Mouse (Mus musculus) embryonic facial prominence, embryonic 12.5 days (tissue): ENCODE results near the gene Slc46a2. TPM values are rescaled to one million over a fixed set of nuclear protein-coding genes. Genes with fewer than 3 reads are reported as not detected.

ENCODE experiments used
- ATAC-seq: fragments of 200-750 bp; cut with Nextera tagmentation; 2 replicates; pipeline ENCODE4 v1.8.0; 2017; ENCODE audit not compliant: insufficient number of reproducible peaks, insufficient read depth, low FRiP score, low TSS enrichment
- H3K27ac ChIP-seq: fragments of 300-500 bp; sonication (generic); 2 replicates; pipeline ENCODE4 v1.5.1; 2016; ENCODE audit warnings: mild to moderate bottlenecking
- H3K27me3 ChIP-seq: fragments of 300-500 bp; sonication (generic); 2 replicates; pipeline ENCODE4 v1.6.1; 2016; ENCODE audit warnings: mild to moderate bottlenecking, moderate library complexity
- H3K36me3 ChIP-seq: fragments of 300-500 bp; sonication (generic); 2 replicates; pipeline ENCODE4 v1.6.1; 2016; ENCODE audit warnings: mild to moderate bottlenecking
- H3K4me1 ChIP-seq: fragments of 300-500 bp; sonication (generic); 2 replicates; pipeline ENCODE4 v1.6.1; 2016
- H3K4me2 ChIP-seq: fragments of 300-500 bp; sonication (generic); replicated peaks from 2 replicates; pipeline ENCODE4 v1.6.1; 2016; ENCODE audit warnings: mild to moderate bottlenecking, moderate library complexity
- H3K4me3 ChIP-seq: fragments of 300-500 bp; sonication (generic); 2 replicates; pipeline ENCODE4 v1.5.1; 2016; ENCODE audit warnings: mild to moderate bottlenecking
- H3K9ac ChIP-seq: fragments of 300-500 bp; sonication (generic); 2 replicates; pipeline ENCODE4 v1.6.1; 2016; ENCODE audit warnings: mild to moderate bottlenecking, moderate library complexity
- H3K9me3 ChIP-seq: fragments of 300-500 bp; sonication (generic); 2 replicates; pipeline ENCODE4 v1.6.1; 2016; ENCODE audit warnings: mild to moderate bottlenecking, moderate library complexity
- WGBS: fragments of 180-500 bp; shearing (Covaris S2); methylation state at CpG from one replicate; pipeline ENCODE4 v1.1.7; 2016; 5-methylcytosine and 5-hydroxymethylcytosine counted together
- polyA plus RNA-seq: library from polyadenylated mRNA; unstranded; fragments of >200 nt; fragmentation: Nextera tagmentation; extraction: Ambion mirVana; gene quantifications from 2 replicates; pipeline ENCODE4 v1.2.1, GENCODE M21; 2016

Gene Slc46a2
- polyA plus RNA-seq: 0.08 TPM in 1 of 2 replicates, not detected in the other

DNA sequence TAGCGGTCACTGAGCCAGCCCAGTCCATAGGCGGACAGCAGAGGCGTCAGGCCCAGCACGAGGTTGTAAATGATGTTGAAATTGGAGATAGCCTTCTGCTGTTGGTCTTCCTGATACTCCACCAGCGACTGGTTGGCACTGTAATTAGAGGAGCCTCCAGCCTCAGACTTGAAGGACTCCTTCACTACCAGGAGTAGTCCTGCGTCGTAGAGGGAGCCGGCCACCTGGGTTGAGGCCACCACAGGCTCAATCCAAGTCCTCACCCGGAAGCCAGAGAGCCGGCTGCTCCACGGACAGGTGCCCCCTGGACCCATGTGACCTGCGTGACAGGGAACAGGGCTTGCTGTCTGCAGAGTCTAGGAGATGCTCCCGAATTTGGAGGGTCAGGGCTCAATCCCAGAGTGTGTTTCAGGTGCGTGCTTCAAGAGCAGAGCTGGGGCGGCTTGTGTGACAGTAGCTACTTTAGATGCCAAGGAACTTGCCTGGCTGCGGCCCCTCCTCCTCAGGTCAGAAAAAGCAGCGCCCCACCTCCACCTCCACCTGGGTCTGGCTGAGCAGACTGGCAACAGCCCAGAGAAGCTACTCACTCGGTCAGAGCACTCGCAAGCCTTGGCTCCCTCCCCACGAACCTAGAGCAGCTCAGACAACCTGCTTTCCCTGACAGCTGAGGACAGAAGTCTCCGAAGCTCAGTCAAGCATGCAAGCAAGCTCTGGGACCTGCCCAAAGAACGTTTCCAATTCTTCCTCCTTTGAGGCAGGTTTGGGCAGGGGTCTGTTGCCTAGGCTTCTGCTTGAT, at the start of gene Slc46a2:
TSS of gene Slc46a2 (minus strand) at position 449 of the 796 bp plus-strand sequence.
- H3K27me3 ChIP-seq: peaks cover 24% of the 10 kb centered on the region
- H3K4me2 ChIP-seq: peak within 1 kb of the TSS; percentile 13; the same call in 1 of the 2 replicates
- H3K4me1 ChIP-seq: no peaks in the 10 kb centered on the region
- ATAC-seq: no peak
- H3K4me3 ChIP-seq: no peak within 1 kb of the TSS
- no peaks in the 10 kb centered on the region for H3K36me3 ChIP-seq
- H3K9me3 ChIP-seq: no peaks in the 10 kb centered on the region
- no peak within 1 kb of the TSS for H3K9ac ChIP-seq
- no peak within 1 kb of the TSS for H3K27ac ChIP-seq
- 10% methylated on average over 22 of the region's 22 CpGs for WGBS

DNA sequence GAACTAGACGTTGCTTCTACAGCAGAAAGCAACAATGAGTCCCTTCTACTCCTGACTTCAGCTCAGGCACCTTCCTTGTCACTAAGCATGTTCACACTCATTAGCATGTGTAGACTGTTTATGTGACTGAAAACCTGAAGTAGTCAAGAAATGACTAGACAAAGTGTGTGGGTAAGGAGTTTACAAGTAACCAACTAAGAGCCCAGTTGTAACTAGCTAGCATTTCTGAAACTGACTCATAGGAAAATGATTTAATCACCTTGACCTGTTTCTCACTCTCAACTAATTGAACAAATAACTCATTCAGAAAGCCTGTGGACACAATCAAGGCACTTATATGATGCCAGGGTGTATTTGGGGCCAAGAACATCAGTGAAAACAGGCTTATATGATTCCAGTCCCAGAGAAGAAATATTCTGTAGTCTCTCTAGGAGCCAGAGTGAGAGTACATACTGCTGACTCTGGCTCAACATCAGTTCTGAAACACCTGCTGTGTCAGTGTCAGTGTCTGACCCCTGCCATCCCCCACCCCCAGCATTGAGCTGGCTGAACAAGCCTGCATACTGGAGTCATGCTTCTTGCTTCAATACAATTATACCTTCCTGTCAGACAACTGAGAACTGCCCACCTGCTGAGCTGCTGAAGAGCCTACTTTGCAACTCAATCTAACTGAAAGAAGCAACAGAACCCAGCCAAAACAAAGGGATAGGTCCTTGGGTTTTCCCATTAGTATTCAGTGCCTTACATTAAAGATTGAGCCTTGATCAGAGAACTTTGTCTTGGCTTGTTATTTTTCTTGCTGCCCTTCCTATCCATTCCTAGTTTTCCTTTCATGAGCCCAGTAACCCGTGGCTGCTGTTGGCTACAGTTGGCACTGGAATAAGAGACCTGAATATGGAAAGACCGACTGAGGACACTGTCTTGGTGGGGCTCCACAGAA, 48.8 kb upstream of the Slc46a2 start, which contains the start of gene Mup6:
TSS of gene Mup6 (plus strand) at position 890 of the 940 bp plus-strand sequence.
- no peaks in the 10 kb centered on the region for H3K36me3 ChIP-seq
- no peak within 1 kb of the TSS for H3K9ac ChIP-seq
- H3K27ac ChIP-seq: no peak within 1 kb of the TSS
- H3K4me1 ChIP-seq: no peaks in the 10 kb centered on the region
- WGBS: 38% methylated on average over 3 of the region's 3 CpGs
- no peak for ATAC-seq
- no peak within 1 kb of the TSS for H3K4me2 ChIP-seq
- H3K27me3 ChIP-seq: no peaks in the 10 kb centered on the region
- no peaks in the 10 kb centered on the region for H3K9me3 ChIP-seq
- H3K4me3 ChIP-seq: no peak within 1 kb of the TSS

DNA sequence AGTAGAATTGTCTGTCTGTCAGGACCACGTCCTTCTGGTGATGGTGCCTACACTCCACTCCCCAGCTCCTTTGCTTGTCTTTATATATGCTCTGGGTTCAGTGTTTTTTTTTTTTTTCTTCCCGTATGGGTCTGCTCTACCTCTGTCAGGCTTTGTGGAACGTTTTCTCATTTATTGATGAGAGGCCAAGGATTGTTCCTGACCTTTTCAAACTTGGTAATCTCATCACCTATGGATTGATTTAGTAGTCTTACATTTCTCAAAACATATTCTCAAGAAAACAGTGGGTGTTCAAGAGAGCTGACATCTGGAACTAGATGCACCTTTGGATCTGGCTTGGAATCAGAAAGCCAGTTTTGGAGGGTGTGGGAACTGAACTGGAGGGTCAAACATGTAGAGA, 45.8 kb upstream of the Slc46a2 start, which contains the start of gene Mup4:
TSS of gene Mup4 (minus strand) at position 101 of the 400 bp plus-strand sequence.
- Histone ChIP-seq H3K27me3 (no peaks in the 10 kb centered on the region), H3K4me1 (no peaks in the 10 kb centered on the region), H3K9me3 (no peaks in the 10 kb centered on the region), H3K4me3 (no peak within 1 kb of the TSS), H3K4me2 (no peak within 1 kb of the TSS), H3K27ac (no peak within 1 kb of the TSS), H3K36me3 (no peaks in the 10 kb centered on the region), H3K9ac (no peak within 1 kb of the TSS)
- ATAC-seq: no peak
- 81% methylated on average over 3 of the region's 3 CpGs for WGBS

DNA sequence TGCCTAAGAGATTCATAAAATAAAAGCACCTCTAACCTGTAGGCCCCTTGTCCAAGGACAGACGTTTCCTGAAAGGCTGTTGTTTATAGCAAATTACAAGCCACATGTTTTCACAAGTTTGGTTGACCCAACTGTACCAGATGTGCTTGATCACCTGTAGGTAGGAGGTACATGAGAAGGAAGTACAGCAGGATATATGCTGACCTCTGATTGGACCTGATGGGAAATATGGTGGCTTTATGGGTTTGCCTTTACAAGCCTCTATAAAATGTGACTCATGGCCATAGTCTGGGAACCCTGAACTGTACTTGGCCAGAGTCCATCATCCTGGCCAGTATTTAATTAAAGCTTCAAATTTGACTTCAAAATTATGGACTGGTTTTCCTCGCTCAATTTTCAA, 22.7 kb upstream of the Slc46a2 start:
- Histone ChIP-seq H3K36me3 (no peaks in the 10 kb centered on the region), H3K4me1 (no peaks in the 10 kb centered on the region), H3K27ac (no peak overlapping the region), H3K4me3 (no peak overlapping the region), H3K9ac (no peak overlapping the region), H3K9me3 (no peaks in the 10 kb centered on the region), H3K27me3 (no peaks in the 10 kb centered on the region), H3K4me2 (no peak overlapping the region)
- no peak for ATAC-seq
- 72% methylated on average over 2 of the region's 2 CpGs for WGBS

DNA sequence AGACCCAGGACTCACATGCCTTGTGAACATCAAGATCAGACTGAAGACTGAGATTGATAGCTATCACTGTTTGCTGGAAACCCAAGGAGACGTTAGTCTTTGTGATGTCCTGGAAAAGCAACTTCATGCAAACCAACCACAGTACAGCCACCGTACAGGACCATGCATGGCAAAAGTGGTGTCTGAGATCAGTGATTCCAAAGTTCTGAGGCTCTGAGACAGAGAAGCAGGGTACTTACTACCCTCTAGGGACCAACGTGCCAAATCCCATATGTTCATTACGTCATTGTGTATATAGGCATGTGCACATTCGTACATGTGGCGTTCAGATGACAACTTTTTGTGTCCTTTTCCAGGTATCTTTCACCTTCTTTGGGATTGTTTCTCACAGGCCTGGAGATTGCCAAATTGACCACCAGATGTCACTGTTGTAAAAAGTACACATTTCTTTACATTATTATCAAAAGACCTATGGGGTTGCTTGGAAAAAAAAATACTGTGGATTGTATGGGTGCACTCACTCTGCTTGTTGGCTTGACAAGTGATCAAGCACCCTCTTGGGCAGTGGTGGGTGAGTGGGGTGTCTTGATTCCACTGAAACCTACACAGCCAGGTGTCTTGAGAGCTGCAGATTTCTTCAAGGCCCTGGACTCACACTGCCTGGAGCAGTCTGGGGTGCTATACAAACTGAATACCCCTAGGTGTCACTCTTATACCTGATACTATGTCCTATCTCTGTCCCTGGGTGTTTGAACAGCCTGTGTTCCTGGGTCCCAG, 17.8 kb upstream of the Slc46a2 start:
- no peaks in the 10 kb centered on the region for H3K4me1 ChIP-seq

DNA sequence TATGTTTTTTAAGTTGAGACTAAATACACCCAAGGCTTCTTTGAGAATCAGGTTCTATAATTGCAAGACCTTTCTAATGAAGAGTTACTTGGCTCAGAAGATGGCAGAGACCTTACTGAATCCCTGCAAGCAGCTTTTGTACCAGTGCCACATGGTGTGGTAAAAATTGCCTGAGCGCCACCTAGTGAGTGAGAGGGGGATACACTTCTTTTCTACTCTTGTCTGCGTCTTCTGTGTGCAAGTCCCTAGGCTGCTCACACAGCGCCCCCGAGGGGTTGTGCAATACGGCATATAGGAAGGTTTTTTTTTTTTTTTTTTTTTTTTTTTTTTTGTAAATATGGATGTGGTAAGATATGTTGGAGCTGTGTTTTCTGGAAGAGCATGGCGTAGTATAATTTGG, 13.5 kb upstream of the Slc46a2 start:
- ATAC-seq: no peak

More for the DNA sequence above, 17.8 kb upstream of the Slc46a2 start:
- H3K4me3 ChIP-seq: no peak overlapping the region
- H3K36me3 ChIP-seq: no peaks in the 10 kb centered on the region
- no peak overlapping the region for H3K9ac ChIP-seq
- H3K9me3 ChIP-seq: no peaks in the 10 kb centered on the region
- WGBS: 56% methylated on average over 6 of the region's 6 CpGs
- no peak overlapping the region for H3K27ac ChIP-seq
- H3K27me3 ChIP-seq: no peaks in the 10 kb centered on the region
- peak; percentile 69; the same call in 1 of the 2 replicates for ATAC-seq
- H3K4me2 ChIP-seq: no peak overlapping the region

DNA sequence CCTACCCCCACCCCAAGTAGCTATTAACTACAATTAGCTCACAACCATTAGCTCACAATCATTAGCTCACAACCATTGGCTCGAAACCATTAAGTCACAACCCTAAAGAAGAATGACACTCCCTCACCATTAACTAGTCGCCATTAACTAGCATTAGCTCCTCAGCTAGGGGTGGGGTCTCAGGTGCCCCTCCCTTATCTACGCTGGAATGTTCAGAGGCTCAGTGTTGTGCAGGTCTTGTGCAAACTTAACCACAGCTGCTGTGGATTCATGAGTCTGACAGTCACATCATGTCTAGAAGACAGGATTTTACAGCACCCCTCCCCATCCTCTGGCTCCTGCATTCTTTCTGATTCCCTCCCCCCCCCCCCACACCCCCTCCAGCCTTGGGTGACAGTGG, 12.8 kb upstream of the Slc46a2 start:
- Histone ChIP-seq H3K9me3 (no peaks in the 10 kb centered on the region), H3K27ac (no peak overlapping the region), H3K4me3 (no peak overlapping the region)

More for the DNA sequence above, 13.5 kb upstream of the Slc46a2 start:
- no peak overlapping the region for H3K4me3 ChIP-seq
- H3K4me1 ChIP-seq: no peaks in the 10 kb centered on the region
- H3K27ac ChIP-seq: no peak overlapping the region
- 14% methylated on average over 6 of the region's 6 CpGs for WGBS
- no peaks in the 10 kb centered on the region for H3K9me3 ChIP-seq
- H3K4me2 ChIP-seq: no peak overlapping the region
- H3K36me3 ChIP-seq: no peaks in the 10 kb centered on the region
- no peak overlapping the region for H3K9ac ChIP-seq
- no peaks in the 10 kb centered on the region for H3K27me3 ChIP-seq

DNA sequence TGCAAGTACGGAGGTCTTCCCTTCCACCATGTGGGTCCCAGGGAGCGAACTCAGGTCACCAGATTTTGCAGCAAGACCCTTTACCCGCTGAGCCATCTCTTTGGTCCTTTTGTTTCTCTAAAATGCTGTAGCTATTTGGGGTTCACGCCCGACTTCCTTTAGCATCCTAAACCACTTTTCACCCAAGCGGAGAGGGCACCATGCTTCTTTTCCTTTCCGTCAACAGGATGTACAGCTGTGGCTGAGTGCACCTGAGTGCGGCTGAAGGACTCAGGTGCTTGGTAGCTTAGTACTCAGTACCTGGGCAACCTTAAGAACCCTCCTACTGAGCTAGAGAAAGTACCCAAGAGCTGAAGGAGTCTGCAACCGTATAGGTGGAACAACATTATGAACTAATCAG, 10.2 kb upstream of the Slc46a2 start:
- H3K4me2 ChIP-seq: no peak overlapping the region
- H3K4me3 ChIP-seq: no peak overlapping the region
- no peak for ATAC-seq
- WGBS: 81% methylated on average over 9 of the region's 9 CpGs
- H3K36me3 ChIP-seq: no peaks in the 10 kb centered on the region
- no peaks in the 10 kb centered on the region for H3K4me1 ChIP-seq
- no peaks in the 10 kb centered on the region for H3K27me3 ChIP-seq
- H3K9me3 ChIP-seq: no peaks in the 10 kb centered on the region
- no peak overlapping the region for H3K9ac ChIP-seq
- no peak overlapping the region for H3K27ac ChIP-seq

More for the DNA sequence above, 12.8 kb upstream of the Slc46a2 start:
- Histone ChIP-seq H3K9ac (no peak overlapping the region), H3K4me1 (no peaks in the 10 kb centered on the region), H3K27me3 (no peaks in the 10 kb centered on the region), H3K36me3 (no peaks in the 10 kb centered on the region), H3K4me2 (no peak overlapping the region)
- 90% methylated on average over 3 of the region's 3 CpGs for WGBS
- ATAC-seq: no peak

DNA sequence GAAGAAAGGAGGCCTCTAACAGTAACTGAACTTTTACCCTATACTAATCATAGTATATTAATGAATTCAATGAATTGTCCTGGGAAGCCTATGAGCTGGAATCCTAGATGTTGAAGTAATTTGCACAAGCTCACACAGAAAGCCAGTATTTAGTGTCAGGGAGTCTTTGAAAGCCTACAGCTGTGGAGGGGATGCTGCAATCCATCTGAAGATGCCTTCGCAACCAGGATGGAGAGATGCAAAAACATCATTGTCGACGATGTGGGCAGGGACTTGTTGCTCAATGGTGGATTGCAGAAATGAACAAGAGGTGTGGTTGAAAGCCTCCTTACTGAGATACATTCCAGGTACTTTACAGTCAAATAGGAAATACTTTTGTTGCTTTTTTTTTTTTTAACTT, 3.1 kb upstream of the Slc46a2 start:
- ATAC-seq: no peak
- no peak overlapping the region for H3K27ac ChIP-seq

DNA sequence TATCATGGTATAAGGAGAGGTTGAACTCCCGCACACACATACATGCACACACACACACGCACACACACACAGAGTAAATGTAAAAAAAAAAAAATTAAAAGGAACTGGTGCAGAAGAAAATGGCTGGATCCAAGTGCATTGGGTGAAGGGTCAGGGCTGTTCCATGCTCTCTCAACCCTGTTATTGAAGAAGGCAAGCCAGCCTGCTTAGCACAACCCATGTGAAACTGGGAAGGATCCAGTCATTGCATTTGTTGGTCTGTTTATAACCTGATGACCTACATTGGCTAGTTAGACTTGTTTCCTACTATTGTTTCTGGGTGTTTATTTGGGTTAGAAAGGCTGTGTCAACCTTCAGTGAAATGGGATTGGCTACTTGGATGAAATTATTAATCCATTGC, 6.1 kb downstream of the Slc46a2 start:
- no peak overlapping the region for H3K9ac ChIP-seq
- no peaks in the 10 kb centered on the region for H3K36me3 ChIP-seq
- ATAC-seq: no peak
- H3K4me3 ChIP-seq: no peak overlapping the region
- H3K27me3 ChIP-seq: peaks cover 4% of the 10 kb centered on the region; the same call in 1 of the 2 replicates
- no peaks in the 10 kb centered on the region for H3K9me3 ChIP-seq
- no peak overlapping the region for H3K4me2 ChIP-seq
- WGBS: 91% methylated on average over 2 of the region's 2 CpGs
- 0 out of 2 replicates have a peak, but pooled peaks cover 3% of the 10 kb centered on the region for H3K4me1 ChIP-seq
- no peak overlapping the region for H3K27ac ChIP-seq

More for the DNA sequence above, 3.1 kb upstream of the Slc46a2 start:
- H3K4me1 ChIP-seq: no peaks in the 10 kb centered on the region
- H3K9me3 ChIP-seq: no peaks in the 10 kb centered on the region
- no peak overlapping the region for H3K9ac ChIP-seq
- H3K36me3 ChIP-seq: no peaks in the 10 kb centered on the region
- H3K4me2 ChIP-seq: no peak overlapping the region
- 96% methylated on average over 3 of the region's 3 CpGs for WGBS
- H3K27me3 ChIP-seq: peaks cover 24% of the 10 kb centered on the region
- H3K4me3 ChIP-seq: no peak overlapping the region

DNA sequence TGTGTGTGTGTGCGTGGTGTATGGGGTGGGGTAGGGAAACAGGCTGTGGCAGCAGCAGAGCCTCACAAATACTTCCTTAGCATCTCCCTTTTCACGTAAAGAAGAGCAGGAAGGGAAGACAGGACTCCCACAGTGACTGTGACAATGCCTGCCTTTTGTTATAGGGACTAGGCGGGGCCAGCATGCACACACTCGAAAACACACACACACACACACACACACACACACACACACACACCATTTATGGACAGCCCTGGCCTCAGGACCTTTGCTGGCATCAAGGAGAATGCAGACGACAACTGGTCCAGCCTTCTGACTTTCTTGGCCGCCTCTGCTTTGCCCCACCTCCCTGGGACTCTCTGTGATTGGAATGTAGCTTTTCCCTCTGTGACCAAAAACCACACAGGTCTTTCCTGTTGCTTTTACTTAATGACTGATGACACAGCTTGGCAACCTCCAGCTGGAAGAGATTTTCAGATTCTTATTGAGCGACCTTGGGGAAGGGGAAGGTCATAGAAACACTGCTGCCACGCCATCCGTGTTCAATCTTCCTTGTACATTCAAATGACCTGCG, 7.1 kb downstream of the Slc46a2 start:
- no peaks in the 10 kb centered on the region for H3K36me3 ChIP-seq
- no peak overlapping the region for H3K4me2 ChIP-seq
- H3K9me3 ChIP-seq: no peaks in the 10 kb centered on the region
- no peaks in the 10 kb centered on the region for H3K27me3 ChIP-seq
- 28% methylated on average over 10 of the region's 10 CpGs for WGBS
- H3K4me1 ChIP-seq: 0 out of 2 replicates have a peak, but pooled peaks cover 3% of the 10 kb centered on the region
- H3K9ac ChIP-seq: no peak overlapping the region
- H3K27ac ChIP-seq: no peak overlapping the region
- no peak for ATAC-seq
- no peak overlapping the region for H3K4me3 ChIP-seq
